Mouse (Mus musculus): Measurements from ENCODE around the gene Msl3l2.

GRCm38 (mm10) chr10:56096757-56097156, 10.0 kb upstream of the Msl3l2 start:
- TF ChIP-seq E2F4 (IDR thresholded peaks at IDR 0.05; ENCODE audit: borderline replicate concordance, low read depth, low read length) (no peak), MAX (IDR thresholded peaks at IDR 0.05; ENCODE audit: low read length) (no peak), POLR2A (IDR thresholded peaks at IDR 0.05; ENCODE audit: control insufficient read depth in 1 of 2, insufficient read depth in 1 of 2, low read depth in 1 of 2, low read length in 2 of 2, poor library complexity in 1 of 2) (no peak)
